In the genomic region with DNA sequence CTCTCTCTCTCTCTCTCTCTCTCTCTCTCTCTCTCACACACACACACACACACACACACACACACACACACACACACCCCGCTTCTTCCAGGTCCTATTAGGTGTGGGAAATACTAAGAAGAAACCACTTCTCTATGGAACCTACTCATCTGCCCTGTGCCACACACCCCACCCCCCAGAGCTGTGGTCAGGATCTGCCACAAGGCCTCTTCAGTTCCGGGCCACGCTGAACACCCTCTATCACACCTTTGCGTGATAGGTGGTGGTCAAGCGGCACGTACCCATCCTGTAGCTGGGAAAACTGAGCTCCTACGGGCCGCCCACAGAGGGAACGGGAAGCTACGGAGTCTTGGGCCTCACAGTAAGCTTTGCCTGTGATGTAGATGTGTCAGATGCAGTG, we compare ENCODE assay signal across 14 mouse cellular contexts.
DNase-seq lines count a peak whose midpoint lies in the region; ATAC-seq and TF ChIP-seq lines count a peak whose summit lies in the region.
"Had no signal": no experiment of that assay in that cellular context is flagged by ENCODE, and none has a peak within 500 bp of the region (broad histone marks: within the 10 kb centered on the region; RNA-seq: fewer than 3 reads in every experiment).

No protein-coding gene starts in this region.

- H3K9me3 ChIP-seq in heart, embryonic 13.5 days = no peaks in the 10 kb centered on the region
- no peaks in the 10 kb centered on the region for H3K9me3 ChIP-seq in midbrain, embryonic 13.5 days
- H3K9me3 ChIP-seq in midbrain, embryonic 16.5 days (replicated peaks; ENCODE audit: control insufficient read depth, low read length, poor library complexity, severe bottlenecking) = no peaks in the 10 kb centered on the region
- H3K9me3 ChIP-seq in forebrain, embryonic 15.5 days = no peaks in the 10 kb centered on the region
- no peaks in the 10 kb centered on the region for H3K9me3 ChIP-seq in neural tube, embryonic 14.5 days (ENCODE audit: control insufficient read depth, low read length)
- H3K9me3 ChIP-seq: embryonic facial prominence, embryonic 15.5 days; hindbrain, embryonic 15.5 days; midbrain, embryonic 12.5 days had no signal

- WGBS in heart, embryonic 13.5 days = 53% methylated on average over 10 of the region's 10 CpGs
- 86% methylated on average over 10 of the region's 10 CpGs for WGBS in heart, adult 2 months
- 58% methylated on average over 10 of the region's 10 CpGs for WGBS in midbrain, embryonic 13.5 days
- WGBS in midbrain, embryonic 16.5 days = 62% methylated on average over 9 of the region's 10 CpGs
- WGBS in forebrain, embryonic 15.5 days = 58% methylated on average over 10 of the region's 10 CpGs
- 60% methylated on average over 10 of the region's 10 CpGs for WGBS in neural tube, embryonic 14.5 days

- H3K4me2 ChIP-seq in heart, embryonic 13.5 days = 0 out of 2 replicates have a peak overlapping the region, but pooled peaks have one; percentile 28
- no peak overlapping the region for H3K4me2 ChIP-seq in midbrain, embryonic 13.5 days (replicated peaks)
- no peak overlapping the region for H3K4me2 ChIP-seq in midbrain, embryonic 16.5 days (ENCODE audit: low read length)
- H3K4me2 ChIP-seq in forebrain, embryonic 15.5 days (replicated peaks) = no peak overlapping the region
- H3K4me2 ChIP-seq in neural tube, embryonic 14.5 days (ENCODE audit: low read depth, low read length) = no peak overlapping the region
- H3K4me2 ChIP-seq: embryonic facial prominence, embryonic 15.5 days; hindbrain, embryonic 15.5 days; midbrain, embryonic 12.5 days had no signal

- no peaks in the 10 kb centered on the region for H3K36me3 ChIP-seq in heart, embryonic 13.5 days
- H3K36me3 ChIP-seq in heart, adult 2 months (ENCODE audit: control insufficient read depth, insufficient read depth, low read length) = no peaks in the 10 kb centered on the region
- H3K36me3 ChIP-seq in midbrain, embryonic 13.5 days = no peaks in the 10 kb centered on the region
- no peaks in the 10 kb centered on the region for H3K36me3 ChIP-seq in midbrain, embryonic 16.5 days (ENCODE audit: control insufficient read depth, insufficient read depth, low read length)
- H3K36me3 ChIP-seq in forebrain, embryonic 15.5 days = no peaks in the 10 kb centered on the region
- H3K36me3 ChIP-seq in neural tube, embryonic 14.5 days (ENCODE audit: control insufficient read depth, insufficient read depth, low read length) = no peaks in the 10 kb centered on the region
- H3K36me3 ChIP-seq: embryonic facial prominence, embryonic 15.5 days; hindbrain, embryonic 15.5 days; midbrain, embryonic 12.5 days had no signal

- TF ChIP-seq POLR2A in heart, adult 2 months (IDR thresholded peaks at IDR 0.05; ENCODE audit: insufficient read depth, low read depth, low read length) = no peak

- H3K27me3 ChIP-seq in heart, embryonic 13.5 days (replicated peaks) = peaks cover 20% of the 10 kb centered on the region
- H3K27me3 ChIP-seq in heart, adult 2 months (ENCODE audit: control insufficient read depth, insufficient read depth, low read length) = no peaks in the 10 kb centered on the region
- H3K27me3 ChIP-seq in midbrain, embryonic 13.5 days = peaks cover 5% of the 10 kb centered on the region; the same call in 1 of the 2 replicates
- no peaks in the 10 kb centered on the region for H3K27me3 ChIP-seq in midbrain, embryonic 16.5 days (ENCODE audit: control insufficient read depth, insufficient read depth, low read depth, low read length)
- H3K27me3 ChIP-seq in forebrain, embryonic 15.5 days = no peaks in the 10 kb centered on the region
- H3K27me3 ChIP-seq in neural tube, embryonic 14.5 days (ENCODE audit: control insufficient read depth, insufficient read depth, low read length) = no peaks in the 10 kb centered on the region
- H3K27me3 ChIP-seq: embryonic facial prominence, embryonic 15.5 days; hindbrain, embryonic 15.5 days had no signal

- peak overlapping the region; percentile 17; the same call in 1 of the 2 replicates for H3K9ac ChIP-seq in heart, embryonic 13.5 days
- H3K9ac ChIP-seq in heart, adult 2 months (ENCODE audit: low read depth, low read length) = no peak overlapping the region
- no peak overlapping the region for H3K9ac ChIP-seq in midbrain, embryonic 13.5 days (replicated peaks)
- no peak overlapping the region for H3K9ac ChIP-seq in midbrain, embryonic 16.5 days (ENCODE audit: low read depth, low read length)
- no peak overlapping the region for H3K9ac ChIP-seq in forebrain, embryonic 15.5 days (replicated peaks)
- no peak overlapping the region for H3K9ac ChIP-seq in neural tube, embryonic 14.5 days (replicated peaks; ENCODE audit: low read depth, low read length)
- H3K9ac ChIP-seq: embryonic facial prominence, embryonic 15.5 days; hindbrain, embryonic 15.5 days; midbrain, embryonic 12.5 days had no signal

- ATAC-seq in heart, embryonic 13.5 days (ENCODE audit: extremely low read depth, insufficient number of reproducible peaks, low FRiP score, low TSS enrichment) = no peak
- ATAC-seq in midbrain, embryonic 13.5 days = no peak
- no peak for ATAC-seq in midbrain, embryonic 16.5 days
- no peak for ATAC-seq in forebrain, embryonic 15.5 days (replicated peaks)
- ATAC-seq in neural tube, embryonic 14.5 days (ENCODE audit: low read depth) = no peak
- ATAC-seq: activated CD4-positive, CD25-positive, alpha-beta regulatory T cell, adult 4 months had no signal

- H3K4me3 ChIP-seq in heart, embryonic 13.5 days = no peak overlapping the region
- no peak overlapping the region for H3K4me3 ChIP-seq in heart, adult 2 months
- no peak overlapping the region for H3K4me3 ChIP-seq in midbrain, embryonic 13.5 days (replicated peaks)
- H3K4me3 ChIP-seq in midbrain, embryonic 16.5 days (ENCODE audit: low read depth, low read length) = no peak overlapping the region
- no peak overlapping the region for H3K4me3 ChIP-seq in forebrain, embryonic 15.5 days
- no peak overlapping the region for H3K4me3 ChIP-seq in neural tube, embryonic 14.5 days (ENCODE audit: low read depth, low read length)
- H3K4me3 ChIP-seq: embryonic facial prominence, embryonic 15.5 days; hindbrain, embryonic 15.5 days; midbrain, embryonic 12.5 days had no signal

- peaks cover 53% of the 10 kb centered on the region for H3K4me1 ChIP-seq in heart, embryonic 13.5 days
- no peaks in the 10 kb centered on the region; the same call in 1 of the 2 replicates for H3K4me1 ChIP-seq in heart, adult 2 months (ENCODE audit: control insufficient read depth, insufficient read depth, low read length)
- H3K4me1 ChIP-seq in midbrain, embryonic 13.5 days (replicated peaks) = peaks cover 66% of the 10 kb centered on the region
- H3K4me1 ChIP-seq in midbrain, embryonic 16.5 days (ENCODE audit: control insufficient read depth, insufficient read depth, low read length) = peaks cover 17% of the 10 kb centered on the region
- peaks cover 45% of the 10 kb centered on the region for H3K4me1 ChIP-seq in forebrain, embryonic 15.5 days
- peaks cover 26% of the 10 kb centered on the region for H3K4me1 ChIP-seq in neural tube, embryonic 14.5 days (ENCODE audit: control insufficient read depth, insufficient read depth, low read length)

- DNase-seq in heart, adult 2 months = no peak
- DNase-seq in right cerebral cortex, adult 18-20 months = no peak
- no peak for DNase-seq in layer of hippocampus, adult 11-12 months (ENCODE audit: low spot score)
- DNase-seq: kidney, adult 8-10 months; thymus, adult 2 months had no signal

- TF ChIP-seq CTCF in heart, adult 2 months (IDR thresholded peaks at IDR 0.05) = no peak

- peak overlapping the region; percentile 76 for H3K27ac ChIP-seq in heart, embryonic 13.5 days (replicated peaks)
- no peak overlapping the region for H3K27ac ChIP-seq in heart, adult 2 months
- peak overlapping the region; percentile 73; the same call in 1 of the 2 replicates for H3K27ac ChIP-seq in midbrain, embryonic 13.5 days
- no peak overlapping the region; the same call in 1 of the 2 replicates for H3K27ac ChIP-seq in midbrain, embryonic 16.5 days (ENCODE audit: low read length)
- H3K27ac ChIP-seq in forebrain, embryonic 15.5 days (replicated peaks) = peak overlapping the region; percentile 74; the same call in 1 of the 2 replicates
- H3K27ac ChIP-seq in neural tube, embryonic 14.5 days (ENCODE audit: low read depth, low read length) = 0 out of 2 replicates have a peak overlapping the region, but pooled peaks have one; percentile 16
- H3K27ac ChIP-seq: midbrain, embryonic 12.5 days had no signal

- no peak for TF ChIP-seq EP300 in heart, adult 2 months (IDR thresholded peaks at IDR 0.05; ENCODE audit: insufficient read depth, low read depth, low read length)

- no peaks in the 10 kb centered on the region for H3K79me2 ChIP-seq in heart, adult 2 months (replicated peaks; ENCODE audit: control insufficient read depth, insufficient read depth, low read length)

- intact Hi-C loops in heart, adult 2 months (cut with DNase I) = no loop called here

Comparison
In these comparisons a context has a peak if more than half of its experiments do, and no peak if none do; other contexts are left out.
1. H3K27ac ChIP-seq: peak in heart, embryonic 13.5 days (single experiment), midbrain, embryonic 13.5 days (single experiment), forebrain, embryonic 15.5 days (single experiment) and neural tube, embryonic 14.5 days (single experiment); none in heart, adult 2 months (single experiment) and midbrain, embryonic 16.5 days (single experiment).